Mouse (Mus musculus) natural killer cell, adult 2 months (primary cell): ENCODE results near the gene Gpr171.
"Not testable (repeated sequence)": the region's sequence is repeated elsewhere in the genome, so short reads cannot be mapped to it uniquely, and the experiment has no call there.

Experiments
- DNase-seq, 2 experiments: peaks; one replicate each; pipeline ENCODE4 v3.0.0; 2022; ENCODE audit warnings: low spot score in 2 of 2

The Gpr171 gene

GRCm38 (mm10) chr3:59113973-59114517 is 12.4 kb upstream of the Gpr171 start:
- DNase-seq: peak; percentile 60 to 64

- DNase-seq: not testable (repeated sequence)
Observed at GRCm38 (mm10) chr3:59113291-59113690, 11.7 kb upstream of the Gpr171 start.

GRCm38 (mm10) chr3:59111944-59112343 is 10.3 kb upstream of the Gpr171 start:
- DNase-seq: no peak

DNA sequence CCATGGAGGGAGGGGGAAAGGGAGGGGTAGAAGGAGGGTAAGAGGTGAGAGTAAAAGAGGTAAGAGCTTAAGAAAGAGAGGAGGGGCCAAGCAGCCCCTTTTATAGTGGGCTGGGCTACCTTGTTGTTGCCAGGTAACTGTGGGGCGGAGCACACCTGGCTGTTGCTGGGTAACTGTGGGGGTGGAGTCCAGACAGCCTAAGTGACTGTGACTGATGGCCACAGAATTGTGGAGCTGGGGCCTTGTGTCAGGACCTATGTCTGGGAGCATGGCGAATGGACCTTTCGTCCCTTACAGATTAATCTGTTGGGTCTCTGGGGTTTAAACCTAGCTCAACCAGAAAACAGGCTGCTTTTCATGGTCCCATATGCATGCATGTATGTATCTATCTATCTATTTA is 8.2 kb upstream of the Gpr171 start:
- not testable (repeated sequence) for DNase-seq

GRCm38 (mm10) chr3:59107439-59107838 is 5.8 kb upstream of the Gpr171 start:
- no peak for DNase-seq

- DNase-seq: no peak
Observed at GRCm38 (mm10) chr3:59104462-59104861, 2.8 kb upstream of the Gpr171 start.

DNA sequence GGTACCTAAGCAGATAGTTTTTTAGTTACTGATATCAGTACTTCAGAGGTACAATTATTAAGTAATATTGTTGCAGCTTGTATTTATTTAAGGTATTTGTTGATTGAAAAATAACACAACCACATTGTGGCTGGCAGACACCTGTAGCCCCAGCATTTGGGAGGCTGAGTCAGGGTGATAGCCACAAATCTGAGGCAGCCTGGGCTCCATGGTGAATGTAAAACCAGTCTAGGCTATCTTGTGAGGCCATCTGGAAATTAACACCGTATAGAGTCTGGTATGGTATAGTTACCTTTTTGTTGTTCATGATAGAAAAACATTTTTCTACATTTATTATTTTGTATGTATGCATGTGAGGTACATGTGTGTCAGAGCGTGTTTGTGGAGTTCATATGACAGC is 525 bp upstream of the Gpr171 start:
- peak; percentile 25 to 35 for DNase-seq

- DNase-seq: peak in 1 of 2 experiments; percentile 8
Observed at GRCm38 (mm10) chr3:59098540-59098939, 3.1 kb downstream of the Gpr171 start.

- no peak for DNase-seq
Observed at GRCm38 (mm10) chr3:59097421-59097820, 4.2 kb downstream of the Gpr171 start.

GRCm38 (mm10) chr3:59092702-59093101 is 8.9 kb downstream of the Gpr171 start:
- DNase-seq: no peak

DNA sequence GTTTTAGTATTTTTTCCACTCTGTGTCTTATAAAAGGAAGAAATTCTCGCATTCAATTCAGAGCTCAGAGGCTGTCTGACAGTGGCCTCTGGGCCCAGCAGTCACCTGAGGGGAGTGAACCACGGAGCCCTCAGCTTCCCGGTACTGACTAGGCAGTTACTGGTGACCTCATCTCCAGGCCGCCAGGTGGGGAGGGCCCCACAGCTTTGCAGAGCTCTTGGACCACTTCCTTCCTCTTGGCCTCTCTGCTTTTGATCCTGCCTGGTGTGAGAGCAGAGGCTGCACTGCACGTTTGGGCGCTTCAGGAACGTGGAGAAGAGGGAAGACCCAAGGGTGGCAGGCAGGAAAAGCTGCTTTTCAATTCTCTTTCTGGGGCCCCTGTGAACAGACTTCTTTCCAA is 20.7 kb downstream of the Gpr171 start:
- peak; percentile 68 to 74 for DNase-seq

GRCm38 (mm10) chr3:59080293-59080916 is 21.2 kb downstream of the Gpr171 start:
- DNase-seq: no peak

- peak; percentile 66 to 73 for DNase-seq
Observed at GRCm38 (mm10) chr3:59079327-59079726, 22.3 kb downstream of the Gpr171 start.

- DNase-seq: no peak
Observed at GRCm38 (mm10) chr3:59078585-59078984, 23.0 kb downstream of the Gpr171 start.

GRCm38 (mm10) chr3:59077278-59077677 is 24.3 kb downstream of the Gpr171 start:
- DNase-seq: peak in 1 of 2 experiments; percentile 23

- not testable (repeated sequence) for DNase-seq
Observed at GRCm38 (mm10) chr3:59069071-59069470, 32.5 kb downstream of the Gpr171 start.

- DNase-seq: no peak
Observed at GRCm38 (mm10) chr3:59066558-59067294, 34.9 kb downstream of the Gpr171 start.

GRCm38 (mm10) chr3:59065937-59066336 is 35.7 kb downstream of the Gpr171 start:
- no peak for DNase-seq

DNA sequence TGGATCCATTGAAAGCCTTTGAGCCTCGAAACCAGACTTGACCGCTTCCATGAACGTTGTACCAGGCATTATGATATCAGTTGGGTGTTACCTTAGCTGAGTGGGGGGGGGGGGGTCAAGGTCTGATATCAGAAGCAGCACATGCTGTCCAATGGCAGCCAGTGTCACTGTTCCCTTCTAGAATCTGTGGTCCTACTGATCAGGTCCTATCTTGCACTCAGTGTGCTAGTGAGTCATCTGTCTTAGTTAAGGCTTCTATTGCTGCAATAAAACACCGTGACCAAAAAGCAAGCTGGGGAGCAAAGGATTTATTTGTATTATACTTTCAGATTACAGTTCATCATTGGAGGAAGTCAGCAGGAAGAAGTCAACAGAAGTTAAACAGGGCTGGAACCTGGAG is 38.2 kb downstream of the Gpr171 start:
- no peak for DNase-seq

GRCm38 (mm10) chr3:59062141-59062540 is 39.5 kb downstream of the Gpr171 start:
- DNase-seq: peak in 1 of 2 experiments; percentile 41

- DNase-seq: no peak
Observed at GRCm38 (mm10) chr3:59060131-59060530, 41.5 kb downstream of the Gpr171 start.

DNA sequence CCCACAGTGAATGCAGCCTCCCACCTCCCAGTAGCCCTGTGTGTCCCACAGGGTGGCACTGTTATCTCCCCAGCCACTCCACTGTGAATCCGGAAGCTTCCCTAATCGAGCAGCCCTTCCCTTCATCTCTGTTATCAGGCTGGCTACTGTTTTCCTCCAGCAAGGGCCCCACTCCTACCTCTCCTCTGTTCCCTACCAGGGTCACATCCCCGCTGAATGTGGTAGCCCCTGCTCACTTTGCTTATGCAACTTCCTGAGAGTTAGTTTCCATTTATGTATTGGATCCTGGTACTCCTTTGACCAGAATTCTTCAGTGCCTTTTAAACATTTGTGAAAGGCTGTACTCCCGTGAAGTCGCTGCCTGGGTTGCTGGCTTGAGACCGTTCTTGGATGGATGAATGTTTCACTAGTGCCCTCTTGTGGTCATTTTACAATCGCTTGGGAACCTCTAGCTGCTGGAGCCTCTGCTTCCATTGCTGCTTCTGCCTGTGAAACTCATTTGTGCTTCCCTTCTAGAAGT is 42.5 kb downstream of the Gpr171 start:
- DNase-seq: peak; percentile 43 to 53
